Comparison of ENCODE assay signal across 8 mouse cellular contexts in genomic region chr7:126583761-126584160, GRCm38 (mm10). TPM values are rescaled to one million over a fixed set of nuclear protein-coding genes. Genes with fewer than 3 reads are reported as not detected.
DNase-seq lines count a peak whose midpoint lies in the region; ATAC-seq and TF ChIP-seq lines count a peak whose summit lies in the region.

No protein-coding gene starts in this region.

- no peak for TF ChIP-seq POLR2A in kidney, adult 2 months (IDR thresholded peaks at IDR 0.05; ENCODE audit: low read depth, low read length)

- no peaks in the 10 kb centered on the region for H3K36me3 ChIP-seq in kidney, adult 2 months (ENCODE audit: control insufficient read depth, insufficient read depth, low read length)
- H3K36me3 ChIP-seq in forebrain, postnatal 0 days (ENCODE audit: insufficient read depth), result no peaks in the 10 kb centered on the region
- H3K36me3 ChIP-seq in midbrain, embryonic 13.5 days, result peaks cover 5% of the 10 kb centered on the region

- peak overlapping the region; percentile 80 for H3K4me2 ChIP-seq in forebrain, postnatal 0 days (ENCODE audit: low read depth)
- peak overlapping the region; percentile 88 for H3K4me2 ChIP-seq in midbrain, embryonic 13.5 days (replicated peaks)

- peak overlapping the region; percentile 98 for H3K27ac ChIP-seq in kidney, adult 2 months (ENCODE audit: insufficient read depth, low read depth, low read length)
- H3K27ac ChIP-seq in forebrain, postnatal 0 days (ENCODE audit: low read depth, low read length), result peak overlapping the region; percentile 92; the same call in 1 of the 2 replicates
- H3K27ac ChIP-seq in midbrain, embryonic 13.5 days, result peak overlapping the region; percentile 88

- no peak for DNase-seq in kidney, adult 2 months
- no peak for DNase-seq in kidney, postnatal 14 days
- DNase-seq in Muller cell, postnatal 12 days (ENCODE audit: inconsistent ontology term), result peak; percentile 38
- DNase-seq in forebrain, postnatal 0 days, result no peak
- no peak for DNase-seq in left cerebral cortex, postnatal 25 days (ENCODE audit: low spot score in 2 of 2)

- H3K9ac ChIP-seq in forebrain, postnatal 0 days, result peak overlapping the region; percentile 55
- no peak overlapping the region; the same call in 1 of the 2 replicates for H3K9ac ChIP-seq in midbrain, embryonic 13.5 days (replicated peaks)

- H3K4me1 ChIP-seq in kidney, adult 2 months (ENCODE audit: control insufficient read depth, insufficient read depth, low read length), result no peaks in the 10 kb centered on the region
- H3K4me1 ChIP-seq in forebrain, postnatal 0 days (ENCODE audit: insufficient read depth), result peaks cover 9% of the 10 kb centered on the region
- H3K4me1 ChIP-seq in midbrain, embryonic 13.5 days (replicated peaks), result peaks cover 20% of the 10 kb centered on the region

- H3K27me3 ChIP-seq in kidney, adult 2 months (replicated peaks; ENCODE audit: control insufficient read depth, insufficient read depth, low read length), result no peaks in the 10 kb centered on the region
- 0 out of 2 replicates have a peak, but pooled peaks cover 3% of the 10 kb centered on the region for H3K27me3 ChIP-seq in forebrain, postnatal 0 days (ENCODE audit: insufficient read depth, low read length)
- peaks cover 24% of the 10 kb centered on the region for H3K27me3 ChIP-seq in midbrain, embryonic 13.5 days

- WGBS in kidney, adult 2 months, result 51% methylated on average over 6 of the region's 6 CpGs
- 65% methylated on average over 6 of the region's 6 CpGs for WGBS in forebrain, postnatal 0 days
- 60% methylated on average over 6 of the region's 6 CpGs for WGBS in midbrain, embryonic 13.5 days

- no peaks in the 10 kb centered on the region for H3K9me3 ChIP-seq in forebrain, postnatal 0 days (ENCODE audit: low read length)
- H3K9me3 ChIP-seq in midbrain, embryonic 13.5 days, result no peaks in the 10 kb centered on the region

- no peak for TF ChIP-seq CTCF in kidney, adult 2 months (conservative IDR thresholded peaks at IDR 0.05; ENCODE audit: insufficient read depth, insufficient read length, low read depth, low read length)
- no peak for TF ChIP-seq CTCF in forebrain, postnatal 0 days (IDR thresholded peaks at IDR 0.05; ENCODE audit: low read depth)

- H3K4me3 ChIP-seq in kidney, adult 2 months (ENCODE audit: insufficient read depth, low read depth, low read length), result peak overlapping the region; percentile 75
- H3K4me3 ChIP-seq in forebrain, postnatal 0 days (ENCODE audit: low read depth, low read length), result peak overlapping the region; percentile 66
- H3K4me3 ChIP-seq in midbrain, embryonic 13.5 days (replicated peaks), result peak overlapping the region; percentile 58

- intact Hi-C loops in left cerebral cortex, postnatal 25 days (cut with DNase I), result loop anchor here (2.0 kb wide), 1 partner anchor 111 kb away; the partner anchor contains the start of genes Bola2 and Slx1b

- no peak for ATAC-seq in forebrain, postnatal 0 days
- ATAC-seq in midbrain, embryonic 13.5 days, result no peak
- no peak for ATAC-seq in erythroid progenitor cell, adult 5-6 weeks (replicated peaks; ENCODE audit: low FRiP score, poor library complexity, severe bottlenecking)
- no peak for ATAC-seq in inflammation-experienced regulatory T-cells, adult 6 months

RNA-seq across cellular contexts. Expression of gene Apobr, which starts 1.0 kb away (rescaled TPM):
- polyA plus RNA-seq in kidney, adult 2 months (2012; rRNA removed), result 1.2 and 1.5 TPM in 2 replicates
- total RNA-seq in forebrain, postnatal 0 days (2014; rRNA removed), result 0.08 and 0.33 TPM in 2 replicates
- polyA plus RNA-seq in forebrain, postnatal 0 days (2015; fragmentation: Nextera tagmentation; extraction: Ambion mirVana), result 0.16 and 0.39 TPM in 2 replicates
- polyA plus RNA-seq in midbrain, embryonic 13.5 days (2015; fragmentation: Nextera tagmentation; extraction: Ambion mirVana), result 0.21 and 0.69 TPM in 2 replicates
- 5.9 and 12.3 TPM in 2 replicates for total RNA-seq in erythroid progenitor cell, adult 5-6 weeks (2015; ENCODE audit: low replicate concordance)
- total RNA-seq in erythroid progenitor cell, adult 5-6 weeks (2017; ENCODE audit: low replicate concordance), result 3.2 and 6.1 TPM in 2 replicates
- 1 to 10 TPM in 1 of 3 experiments, under 1 TPM in 1, not detected in 1; 0.23 to 2.3 TPM for polyA plus RNA-seq in inflammation-experienced regulatory T-cells, adult 6 months (2017; shearing (Covaris generic))
- under 1 TPM; 0.39 to 0.53 TPM for total RNA-seq in left cerebral cortex, postnatal 25 days (2021)

RNA-seq across cellular contexts. Expression of gene Cln3, which starts 1.9 kb away (rescaled TPM):
- polyA plus RNA-seq in kidney, adult 2 months (2012; rRNA removed), result 117 and 120 TPM in 2 replicates
- 26.9 and 29.0 TPM in 2 replicates for total RNA-seq in forebrain, postnatal 0 days (2014; rRNA removed)
- polyA plus RNA-seq in forebrain, postnatal 0 days (2015; fragmentation: Nextera tagmentation; extraction: Ambion mirVana), result 22.1 and 23.8 TPM in 2 replicates
- 27.7 and 28.8 TPM in 2 replicates for polyA plus RNA-seq in midbrain, embryonic 13.5 days (2015; fragmentation: Nextera tagmentation; extraction: Ambion mirVana)
- total RNA-seq in erythroid progenitor cell, adult 5-6 weeks (2015; ENCODE audit: low replicate concordance), result 2.9 and 17.2 TPM in 2 replicates
- total RNA-seq in erythroid progenitor cell, adult 5-6 weeks (2017; ENCODE audit: low replicate concordance), result 1.9 and 3.9 TPM in 2 replicates
- polyA plus RNA-seq in inflammation-experienced regulatory T-cells, adult 6 months (2017; shearing (Covaris generic)), result 10 to 100 TPM; 25.2 to 57.9 (median 51.4) TPM
- 10 to 100 TPM; 21.3 to 35.1 TPM for total RNA-seq in left cerebral cortex, postnatal 25 days (2021)

RNA-seq across cellular contexts. Expression of gene Il27, which starts 11.0 kb away (rescaled TPM):
- 0.13 TPM in 1 of 2 replicates, not detected in the other for polyA plus RNA-seq in kidney, adult 2 months (2012; rRNA removed)
- not detected in 2 replicates for total RNA-seq in forebrain, postnatal 0 days (2014; rRNA removed)
- polyA plus RNA-seq in forebrain, postnatal 0 days (2015; fragmentation: Nextera tagmentation; extraction: Ambion mirVana), result not detected in 2 replicates
- not detected in 2 replicates for polyA plus RNA-seq in midbrain, embryonic 13.5 days (2015; fragmentation: Nextera tagmentation; extraction: Ambion mirVana)
- total RNA-seq in erythroid progenitor cell, adult 5-6 weeks (2015; ENCODE audit: low replicate concordance), result 1.3 TPM in 1 of 2 replicates, not detected in the other
- total RNA-seq in erythroid progenitor cell, adult 5-6 weeks (2017; ENCODE audit: low replicate concordance), result not detected in 2 replicates
- polyA plus RNA-seq in inflammation-experienced regulatory T-cells, adult 6 months (2017; shearing (Covaris generic)), result not detected
- total RNA-seq in left cerebral cortex, postnatal 25 days (2021), result not detected

RNA-seq across cellular contexts. Expression of gene Eif3c, which starts 17.6 kb away (rescaled TPM):
- 105 TPM in 2 replicates for polyA plus RNA-seq in kidney, adult 2 months (2012; rRNA removed)
- 113 and 137 TPM in 2 replicates for total RNA-seq in forebrain, postnatal 0 days (2014; rRNA removed)
- 200 and 205 TPM in 2 replicates for polyA plus RNA-seq in forebrain, postnatal 0 days (2015; fragmentation: Nextera tagmentation; extraction: Ambion mirVana)
- 207 and 213 TPM in 2 replicates for polyA plus RNA-seq in midbrain, embryonic 13.5 days (2015; fragmentation: Nextera tagmentation; extraction: Ambion mirVana)
- 42.3 and 63.8 TPM in 2 replicates for total RNA-seq in erythroid progenitor cell, adult 5-6 weeks (2015; ENCODE audit: low replicate concordance)
- 77.8 and 113 TPM in 2 replicates for total RNA-seq in erythroid progenitor cell, adult 5-6 weeks (2017; ENCODE audit: low replicate concordance)
- polyA plus RNA-seq in inflammation-experienced regulatory T-cells, adult 6 months (2017; shearing (Covaris generic)), result 100 to 1,000 TPM; 219 to 232 (median 230) TPM
- total RNA-seq in left cerebral cortex, postnatal 25 days (2021), result 100 to 1,000 TPM; 176 to 188 TPM

RNA-seq across cellular contexts. Expression of gene Nupr1, which starts 46.9 kb away (rescaled TPM):
- polyA plus RNA-seq in kidney, adult 2 months (2012; rRNA removed), result 29.2 and 36.4 TPM in 2 replicates
- total RNA-seq in forebrain, postnatal 0 days (2014; rRNA removed), result 4.8 and 7.3 TPM in 2 replicates
- 15.5 and 18.0 TPM in 2 replicates for polyA plus RNA-seq in forebrain, postnatal 0 days (2015; fragmentation: Nextera tagmentation; extraction: Ambion mirVana)
- 4.8 and 7.6 TPM in 2 replicates for polyA plus RNA-seq in midbrain, embryonic 13.5 days (2015; fragmentation: Nextera tagmentation; extraction: Ambion mirVana)
- 2.5 TPM in 1 of 2 replicates, not detected in the other for total RNA-seq in erythroid progenitor cell, adult 5-6 weeks (2015; ENCODE audit: low replicate concordance)
- 1.2 and 15.8 TPM in 2 replicates for total RNA-seq in erythroid progenitor cell, adult 5-6 weeks (2017; ENCODE audit: low replicate concordance)
- polyA plus RNA-seq in inflammation-experienced regulatory T-cells, adult 6 months (2017; shearing (Covaris generic)), result 1 to 10 TPM in 1 of 3 experiments, not detected in 2; 2.2 TPM
- 10 to 100 TPM; 15.7 to 22.1 TPM for total RNA-seq in left cerebral cortex, postnatal 25 days (2021)
